Mouse (Mus musculus) natural killer cell, adult 2 months (primary cell): Measurements from ENCODE around the gene Katnal1.

Experiments
- DNase-seq, 2 experiments: peaks; one replicate each; pipeline ENCODE4 v3.0.0; 2022; ENCODE audit warnings: low spot score in 2 of 2

Katnal1 gene

DNA sequence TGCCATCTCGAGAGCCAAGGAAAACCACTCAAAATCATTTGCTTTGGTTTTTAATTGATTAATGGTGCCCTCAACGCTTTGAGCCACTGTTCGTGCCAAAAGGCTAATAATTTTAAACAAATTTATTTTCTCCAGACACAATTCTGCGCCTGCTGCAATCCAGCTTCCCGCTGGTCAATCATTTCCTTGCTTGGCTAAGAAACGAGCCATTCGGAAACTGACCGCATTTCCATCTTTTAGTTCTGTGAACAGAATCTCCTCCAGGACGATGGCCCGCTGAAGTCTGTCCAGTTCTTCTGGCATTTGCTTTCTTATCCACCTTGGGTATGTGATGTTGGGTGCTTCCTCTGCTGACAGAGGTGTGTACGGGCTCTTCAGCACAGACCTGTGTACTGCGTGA, 4.5 kb downstream of the Katnal1 start:
- DNase-seq: no peak

DNA sequence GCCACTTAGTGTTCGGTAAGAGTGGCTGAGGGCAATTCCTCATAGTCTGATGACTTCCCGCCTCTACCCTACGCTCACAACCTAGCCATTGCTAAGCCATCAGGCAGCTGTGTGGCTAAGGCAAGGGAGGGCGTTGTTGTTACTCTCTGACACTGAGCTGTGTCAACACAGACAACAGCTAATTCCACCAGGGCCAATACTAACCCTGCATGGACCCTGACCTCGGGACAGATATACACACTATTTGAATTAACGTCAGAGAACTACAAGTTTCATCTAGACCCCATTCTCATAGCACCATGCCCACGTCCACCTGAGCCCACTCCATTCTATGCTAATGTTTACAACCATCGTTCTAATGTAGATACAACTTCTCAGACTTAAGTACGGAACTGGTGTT, 5.1 kb downstream of the Katnal1 start:
- no peak for DNase-seq

DNA sequence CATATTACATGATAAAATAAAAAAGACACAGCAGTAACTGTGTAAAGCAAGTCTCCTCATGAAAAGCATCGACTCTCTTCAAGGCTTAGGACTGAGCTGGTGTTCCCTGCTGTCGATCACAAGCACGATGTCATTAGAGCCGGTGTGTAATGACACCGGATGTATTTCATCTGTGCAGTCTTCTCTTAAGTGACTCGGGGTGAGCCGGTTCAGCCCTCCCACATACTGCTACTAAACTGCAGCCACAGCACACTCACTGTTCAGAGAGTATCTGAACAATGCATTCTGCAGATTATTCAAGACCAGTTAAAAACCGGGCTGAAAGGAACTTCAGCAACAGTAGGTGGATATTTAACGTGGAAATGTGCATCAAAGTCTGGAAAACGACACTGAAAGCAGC, 5.7 kb downstream of the Katnal1 start:
- no peak for DNase-seq

DNA sequence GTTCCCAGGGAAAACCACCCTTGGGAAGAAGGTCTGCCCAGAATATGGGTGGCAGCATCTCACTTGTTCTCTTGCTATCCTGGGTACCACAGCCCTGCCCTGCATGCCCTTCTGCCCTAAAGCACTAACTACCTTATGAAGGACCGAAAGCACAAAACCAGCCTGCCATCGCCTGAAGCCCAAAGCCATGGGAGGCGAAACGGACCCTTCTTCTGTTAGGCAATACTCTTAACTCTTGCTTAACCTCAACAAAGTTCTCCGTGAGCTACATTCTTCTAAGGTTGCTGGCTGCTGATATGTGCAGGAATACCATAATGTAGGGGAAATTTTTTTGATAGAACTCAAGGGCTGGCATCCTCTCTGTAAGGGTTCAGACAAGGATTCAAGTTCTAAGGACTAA, 6.3 kb downstream of the Katnal1 start:
- no peak for DNase-seq

DNA sequence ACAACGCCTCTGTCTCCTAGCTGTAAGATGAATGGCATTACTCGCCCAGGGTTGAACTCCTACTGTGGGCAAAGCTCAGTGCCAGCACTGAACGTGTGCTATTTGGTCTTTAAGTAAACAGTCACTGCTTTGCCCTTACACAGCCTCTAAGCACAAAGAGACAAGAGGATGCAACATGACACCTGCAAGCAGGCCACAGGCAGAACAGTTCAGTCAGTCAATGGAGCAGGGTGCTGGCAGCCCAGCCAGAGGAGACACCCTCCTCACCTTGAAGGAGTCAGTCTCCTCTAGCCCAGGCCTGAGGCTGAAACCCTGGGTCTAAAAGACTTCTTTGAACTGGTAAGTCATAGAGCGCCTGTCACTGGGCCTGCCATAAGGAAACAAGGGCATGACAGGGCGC, 11.1 kb downstream of the Katnal1 start:
- no peak for DNase-seq

DNA sequence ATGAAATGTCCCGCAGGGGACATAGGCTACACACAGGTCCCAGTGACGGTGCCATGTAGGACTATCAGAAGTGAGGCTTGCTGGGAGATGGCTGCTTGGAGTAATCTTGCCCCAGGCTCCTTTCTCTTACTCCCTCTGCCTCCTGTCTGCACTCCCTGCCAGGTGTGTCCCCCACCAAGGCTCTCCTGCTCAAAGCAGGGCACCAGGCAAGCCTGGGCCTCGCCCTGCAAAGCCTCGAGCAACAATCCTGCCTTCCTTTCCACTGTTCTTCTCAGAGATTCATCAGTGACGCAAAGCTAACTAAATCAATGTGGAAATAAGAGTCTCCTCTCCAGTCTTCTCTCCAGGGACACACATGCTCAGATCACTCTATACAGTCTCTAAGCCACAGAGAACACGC, 12.3 kb downstream of the Katnal1 start:
- no peak for DNase-seq

DNA sequence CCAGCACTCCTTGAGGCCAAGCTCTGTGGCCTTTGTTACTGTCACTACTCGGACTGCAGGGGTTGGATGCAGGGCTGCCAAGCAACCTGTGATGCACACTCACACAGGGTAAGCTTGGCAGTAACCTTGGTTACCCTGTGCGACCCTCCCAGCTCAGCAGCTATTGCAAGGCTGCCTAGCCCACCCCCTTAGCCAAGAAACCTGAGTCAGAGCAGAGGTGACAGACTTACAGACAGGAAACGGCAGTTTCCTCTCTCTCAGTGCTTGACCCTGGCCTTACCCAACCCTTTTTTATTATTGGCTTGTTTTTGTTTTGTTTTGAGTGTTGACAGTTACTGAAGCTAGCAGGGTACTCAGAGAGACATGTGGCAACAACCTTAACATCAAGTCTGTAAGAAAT, 16.9 kb downstream of the Katnal1 start:
- DNase-seq: peak; percentile 36 to 59

DNA sequence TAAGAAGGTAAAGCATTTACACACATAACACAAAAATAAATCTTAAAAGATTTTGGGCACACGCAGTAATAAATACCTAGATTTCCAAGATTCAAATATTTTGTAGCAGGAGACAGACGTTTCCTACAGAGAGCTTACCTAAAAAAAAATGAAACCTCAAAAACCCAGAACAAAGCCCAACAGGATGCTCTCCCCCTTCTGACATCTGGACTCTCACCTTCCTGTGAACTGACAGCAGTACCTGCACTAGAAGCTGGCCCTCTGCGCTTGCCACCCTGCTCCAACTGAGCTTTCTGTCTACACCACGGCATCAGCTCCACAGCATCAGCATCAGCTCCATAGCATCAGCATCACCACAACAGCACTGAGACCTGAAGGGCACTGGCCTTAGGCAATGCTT, 19.1 kb downstream of the Katnal1 start:
- no peak for DNase-seq

DNA sequence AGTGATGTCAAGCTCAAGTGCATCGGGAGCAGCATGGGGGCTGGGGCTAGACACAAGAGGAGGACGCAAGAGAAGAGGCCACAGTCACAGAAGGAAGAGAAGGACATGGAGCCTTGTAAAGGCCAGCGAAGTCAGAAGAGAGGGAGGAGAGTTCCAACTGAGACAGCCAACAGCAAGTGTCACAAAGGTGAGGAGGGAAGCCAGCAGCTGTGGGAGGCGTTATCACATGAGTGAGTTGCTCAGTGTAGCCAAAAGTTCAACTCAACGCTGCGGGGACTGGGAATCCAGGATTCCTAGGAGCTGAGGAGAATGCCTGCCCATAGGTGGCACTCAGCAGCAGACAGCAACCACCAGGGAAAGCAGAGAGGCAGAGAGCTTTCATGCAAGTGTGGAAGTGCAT, 19.7 kb downstream of the Katnal1 start:
- no peak for DNase-seq

DNA sequence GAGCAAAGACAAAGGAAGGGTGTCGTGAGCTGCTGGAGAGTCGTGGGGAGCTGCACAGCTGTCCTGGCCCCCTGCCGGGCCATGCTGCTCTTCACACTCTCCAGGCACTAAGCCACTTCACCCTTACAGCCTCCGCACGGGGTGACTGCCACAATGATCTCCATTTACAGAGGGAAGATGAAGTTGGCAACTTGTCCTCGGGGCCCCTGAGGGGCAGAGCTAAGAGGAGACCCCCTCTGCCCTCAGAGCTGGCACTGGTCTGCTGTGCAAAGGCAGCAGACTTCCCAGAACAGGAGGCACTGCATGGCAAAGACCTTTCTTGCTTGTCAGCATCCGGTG, 20.1 kb downstream of the Katnal1 start:
- no peak for DNase-seq

DNA sequence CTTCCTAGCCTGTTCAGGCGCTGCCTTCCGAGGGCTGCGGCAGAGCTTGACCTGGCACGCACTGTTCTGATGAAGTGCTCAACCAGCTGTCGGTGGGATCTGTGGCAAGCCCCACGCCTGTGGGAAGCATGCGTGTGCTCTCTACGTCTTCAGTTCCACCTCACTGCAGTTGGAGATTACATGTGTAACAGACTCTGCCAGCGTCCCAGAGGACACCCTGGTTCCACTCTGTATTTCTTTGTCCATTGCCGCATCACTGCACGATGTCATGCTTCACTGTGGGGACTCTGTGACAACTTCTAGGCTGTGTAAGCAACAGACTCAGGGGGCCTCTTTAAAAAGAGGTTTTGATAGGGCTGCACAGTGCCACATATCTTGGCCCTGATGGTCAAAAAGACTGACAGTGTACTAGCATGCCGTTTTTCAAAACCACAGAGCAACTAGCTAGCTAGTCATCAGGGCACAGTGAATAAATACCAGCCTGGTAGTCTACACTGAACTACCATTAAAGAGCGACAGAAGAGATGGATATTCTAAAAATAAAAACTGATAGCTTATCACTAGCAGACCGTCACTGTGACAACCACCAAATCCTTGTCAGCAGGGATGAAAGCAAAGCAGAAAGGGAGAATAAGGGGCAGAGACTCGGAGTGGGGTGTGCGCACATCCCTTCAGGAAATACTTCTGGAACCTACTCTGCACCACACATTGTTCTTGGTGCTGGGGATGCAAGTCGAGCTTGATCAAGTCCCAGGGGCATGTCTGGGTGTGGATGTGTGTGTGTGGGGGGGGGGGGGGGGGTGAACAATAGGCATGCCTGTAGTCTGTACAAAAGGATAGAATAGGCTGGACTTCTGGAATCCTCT, 20.7 kb downstream of the Katnal1 start:
- peak in 1 of 2 experiments; percentile 20 for DNase-seq

DNA sequence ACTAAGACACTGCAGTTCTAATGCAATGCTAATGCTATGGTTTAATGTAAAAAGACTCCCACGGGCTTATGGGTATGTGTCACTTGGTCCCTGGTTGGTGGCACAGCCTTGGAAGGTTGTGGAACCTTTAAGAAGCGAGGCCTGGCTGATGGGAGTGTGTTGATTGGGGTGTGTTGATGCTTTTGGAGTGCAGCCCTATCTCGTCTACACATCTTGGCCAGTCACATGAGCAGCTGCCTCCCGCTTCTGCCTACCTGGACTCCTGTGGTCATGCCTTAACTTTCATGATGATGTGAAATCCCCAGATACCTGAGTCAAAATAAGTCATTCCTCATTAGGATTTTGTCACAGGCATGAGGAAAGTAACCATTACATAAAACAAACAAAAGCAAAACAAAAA, 22.8 kb downstream of the Katnal1 start:
- no peak for DNase-seq

DNA sequence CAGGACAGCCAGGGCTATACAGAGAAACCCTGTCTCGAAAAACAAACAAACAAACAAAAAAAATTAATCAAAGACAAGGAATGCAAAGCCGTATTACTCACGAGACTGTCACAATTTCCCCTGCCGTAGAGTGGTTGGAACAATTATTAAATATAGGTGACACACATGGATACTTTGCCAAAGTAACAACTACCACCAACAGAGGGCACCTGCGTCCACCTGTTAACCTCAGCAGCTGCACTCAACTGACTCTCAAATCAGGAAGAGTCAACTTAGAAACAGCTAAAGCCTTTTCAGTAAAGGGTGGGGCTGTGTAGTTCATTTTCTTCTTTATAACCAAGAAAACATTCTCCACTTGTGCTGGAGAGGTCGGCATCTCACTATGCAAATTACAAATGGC, 24.3 kb downstream of the Katnal1 start:
- DNase-seq: peak in 1 of 2 experiments; percentile 75

DNA sequence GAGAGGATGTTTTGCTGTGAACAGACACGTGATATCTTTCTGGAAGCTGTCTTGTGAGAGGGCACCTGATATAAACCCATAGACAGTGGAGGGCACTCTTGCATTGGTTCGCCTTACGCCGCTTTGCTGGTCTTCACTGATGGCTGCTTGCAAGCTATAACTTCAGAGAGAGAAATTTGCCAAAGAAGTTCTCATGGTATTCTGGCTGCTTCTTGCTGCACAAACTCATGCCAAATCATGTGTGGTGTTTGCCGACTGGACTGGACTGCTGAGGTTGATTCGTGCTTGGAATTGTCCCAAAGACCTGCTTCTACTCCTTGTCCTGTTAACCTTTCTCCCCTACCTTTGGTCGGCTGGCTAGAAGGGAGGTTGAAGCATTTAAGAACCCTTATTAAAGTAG, 29.8 kb downstream of the Katnal1 start:
- DNase-seq: no peak

DNA sequence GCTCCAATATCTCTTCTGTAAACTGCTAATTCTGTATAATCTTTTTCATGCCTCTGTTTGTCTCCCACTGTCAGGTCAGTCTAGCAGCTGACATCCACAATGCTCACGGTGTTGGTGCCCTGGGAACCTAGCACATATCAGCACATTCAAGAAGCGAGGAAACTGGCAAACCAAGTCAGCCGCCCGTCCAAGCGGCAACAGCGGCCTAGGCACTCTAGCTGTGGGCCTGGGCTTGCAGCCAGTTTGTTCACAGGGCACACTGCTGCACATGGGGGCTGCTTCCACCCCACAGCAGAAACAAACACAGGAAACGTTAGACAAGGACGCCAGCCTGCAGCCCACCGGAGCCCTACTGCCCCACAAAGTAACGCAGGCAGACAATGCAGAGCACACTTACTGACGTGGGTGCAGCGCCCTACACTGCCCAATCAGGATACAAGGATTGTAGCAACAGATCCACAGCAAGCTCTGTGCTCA, 31.1 kb downstream of the Katnal1 start:
- DNase-seq: no peak

DNA sequence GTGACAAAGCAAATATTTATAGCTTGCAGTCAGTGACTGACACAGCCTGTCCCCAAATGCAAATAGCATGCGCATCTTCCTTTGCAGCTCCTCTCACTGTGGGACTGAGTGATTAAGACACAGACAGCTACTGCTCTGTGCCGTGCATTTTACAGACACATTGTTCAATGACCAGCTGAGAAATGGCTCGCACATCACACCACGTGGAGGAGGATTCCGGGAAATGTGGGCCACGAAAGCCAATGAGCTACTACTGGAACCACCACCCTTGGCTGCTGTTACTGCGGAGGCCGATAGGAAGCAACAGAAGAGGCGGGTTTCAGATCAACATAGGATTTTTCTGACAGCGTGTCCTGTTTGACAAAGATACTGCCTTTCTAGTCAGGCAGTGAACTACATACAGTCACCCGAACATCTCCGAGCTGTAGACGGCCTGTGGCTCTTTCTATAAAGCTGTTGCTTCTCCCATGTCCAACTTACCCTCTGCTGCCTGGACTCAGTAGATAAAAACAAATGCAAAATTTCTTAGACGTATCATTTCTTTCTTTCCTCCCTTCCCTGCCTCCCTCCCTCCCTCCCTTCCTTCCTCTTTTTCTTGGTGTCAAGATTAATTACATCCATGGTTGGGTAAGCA, 31.9 kb downstream of the Katnal1 start:
- no peak for DNase-seq

DNA sequence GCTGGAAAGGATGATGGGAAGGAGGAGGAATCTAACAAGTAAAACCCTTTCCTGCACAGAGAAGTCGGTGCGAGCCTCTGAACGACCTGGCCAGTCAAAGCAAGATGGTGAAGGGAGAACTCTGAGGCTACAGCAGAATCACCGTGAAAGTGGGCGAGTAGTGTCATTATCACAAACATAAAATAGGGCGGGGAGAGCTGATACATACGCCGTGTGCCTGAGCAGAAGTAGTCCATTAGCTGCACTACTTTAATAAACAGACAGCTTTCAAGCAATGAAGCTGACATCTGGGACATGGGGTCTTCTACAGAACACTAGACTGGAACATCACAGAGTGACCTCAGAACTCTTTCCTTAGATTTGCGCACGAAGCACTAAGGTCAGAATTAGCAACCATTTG, 32.6 kb downstream of the Katnal1 start:
- DNase-seq: no peak

DNA sequence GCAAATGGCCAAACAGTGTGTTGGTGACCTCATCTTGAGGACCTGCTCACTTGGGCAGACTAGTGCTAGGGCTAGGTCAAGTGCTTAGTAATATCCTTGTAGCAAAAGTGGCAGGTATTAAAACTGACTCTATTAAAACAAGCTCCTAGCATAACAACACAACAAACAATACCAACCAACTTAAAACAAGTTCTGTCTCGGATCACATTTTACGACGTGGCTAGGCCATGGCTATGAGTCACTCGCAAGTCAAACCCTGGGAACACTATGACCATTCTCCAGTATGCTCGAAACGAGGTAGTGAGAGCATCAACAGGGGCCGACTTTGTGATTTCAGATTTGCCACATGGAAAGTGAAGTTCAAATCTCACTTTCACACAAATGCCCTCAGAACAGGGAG, 33.3 kb downstream of the Katnal1 start:
- no peak for DNase-seq

DNA sequence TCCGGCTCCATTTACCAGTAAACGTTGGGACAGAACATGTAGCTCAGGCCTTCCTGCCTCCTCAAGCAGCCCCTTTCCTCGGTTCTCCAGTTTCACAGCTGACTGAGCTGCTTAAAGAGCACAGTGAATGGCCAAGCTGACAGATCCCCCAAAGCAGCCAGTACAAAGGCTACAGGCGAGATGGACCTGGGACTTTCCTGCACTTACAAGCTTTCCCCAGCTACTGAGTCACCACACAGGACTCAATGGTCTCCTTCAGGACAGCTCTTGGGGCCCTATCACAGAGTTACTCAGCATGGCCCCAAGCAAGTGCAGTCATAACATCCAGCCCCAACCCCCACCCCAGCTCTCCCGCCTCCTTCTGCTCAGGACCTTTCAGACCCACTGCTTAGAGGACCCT, 34.1 kb downstream of the Katnal1 start:
- no peak for DNase-seq

DNA sequence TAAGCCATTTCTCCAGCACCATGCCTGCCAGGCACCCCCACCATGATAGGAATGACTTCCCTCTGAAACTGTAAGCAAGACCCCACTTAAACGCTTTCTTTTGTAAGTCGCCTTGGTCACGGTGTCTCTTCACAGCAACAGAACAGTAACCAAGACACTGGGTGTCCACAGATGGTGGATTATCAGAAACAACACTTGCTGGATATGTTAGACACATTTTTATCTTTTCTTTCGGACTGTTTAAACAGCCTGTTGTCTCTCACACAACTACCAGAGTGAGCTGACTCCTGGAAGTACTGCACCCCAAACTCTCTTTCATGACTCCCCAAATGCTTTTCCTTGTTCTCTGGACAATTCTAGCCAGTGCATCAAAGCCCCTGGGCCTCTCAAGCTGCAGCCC, 38.9 kb downstream of the Katnal1 start:
- DNase-seq: no peak

DNA sequence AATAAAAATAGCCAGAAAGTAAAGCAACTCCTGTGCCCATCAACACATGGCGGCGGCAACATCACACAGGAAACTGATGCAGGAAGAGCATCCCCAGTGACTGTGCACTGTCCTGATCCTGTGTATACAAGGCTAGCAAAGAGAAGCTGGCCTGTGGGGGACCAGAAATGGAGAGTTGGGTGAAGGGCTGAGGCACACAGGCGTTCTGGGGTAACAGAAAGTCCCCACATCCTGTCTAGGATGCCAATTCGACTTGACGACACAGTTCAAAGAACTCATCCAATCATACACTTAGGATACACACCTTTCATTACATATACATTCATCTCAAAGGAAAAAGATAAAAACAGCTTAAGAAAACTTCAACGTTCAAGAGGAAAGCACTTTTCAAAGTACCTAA, 41.1 kb downstream of the Katnal1 start:
- DNase-seq: peak in 1 of 2 experiments; percentile 30

DNA sequence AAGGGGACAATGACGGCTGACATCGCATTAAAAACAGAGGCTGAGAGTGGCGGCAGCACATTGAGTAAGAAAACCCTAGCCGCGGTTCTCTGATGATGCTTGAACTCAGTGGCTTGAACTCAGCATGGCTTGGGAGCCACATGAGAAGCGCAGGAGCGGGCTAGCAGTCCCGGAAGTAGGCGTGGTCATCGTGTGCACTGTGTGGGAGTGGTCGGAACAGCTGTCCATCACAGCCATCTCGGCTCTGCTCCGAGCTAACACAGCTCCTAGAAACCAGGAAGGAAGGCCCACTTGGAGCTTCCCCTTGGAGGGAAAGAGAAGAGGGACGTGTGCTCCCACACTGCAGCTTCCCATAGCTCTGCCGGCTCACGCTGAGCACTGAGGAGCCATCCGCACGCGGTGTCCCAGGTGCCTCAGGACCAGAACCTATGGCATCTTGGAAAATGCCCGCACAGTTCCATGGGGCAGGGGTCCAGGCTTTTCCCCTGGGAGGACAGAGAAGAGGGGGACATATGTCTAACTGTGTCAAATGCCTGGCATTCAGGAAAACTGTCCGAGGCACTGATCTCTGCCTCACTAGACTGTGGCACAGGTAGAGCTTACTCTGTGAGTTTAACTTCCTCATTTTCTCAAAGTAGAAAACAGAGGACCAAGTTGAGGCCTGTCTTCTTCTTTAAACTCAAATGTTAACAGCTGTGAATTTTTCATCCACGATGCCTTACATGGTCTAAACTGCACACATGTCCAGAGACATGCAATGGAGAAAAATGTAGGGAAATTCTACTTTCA, 43.1 kb downstream of the Katnal1 start:
- no peak for DNase-seq

DNA sequence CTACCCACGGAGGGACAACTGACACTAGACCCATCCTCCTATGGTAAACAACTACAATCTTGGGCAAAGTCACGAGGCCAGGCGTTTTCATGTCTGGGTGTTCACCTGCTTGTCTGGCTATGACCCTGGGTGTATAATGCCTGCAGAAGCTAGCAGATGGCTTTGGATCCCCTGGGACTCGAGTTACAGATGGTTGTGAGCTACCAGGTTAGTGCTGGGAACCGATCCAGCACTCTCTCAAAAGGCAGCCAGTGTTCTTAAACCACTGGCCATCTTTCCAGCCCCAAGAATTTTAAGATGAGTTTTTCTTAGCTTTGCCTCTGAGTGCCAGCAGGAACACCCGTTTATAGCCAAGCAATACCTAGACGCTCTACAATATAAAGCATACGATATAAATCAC, 45.4 kb downstream of the Katnal1 start:
- no peak for DNase-seq
